Mouse (Mus musculus) urinary bladder, adult 18-20 months (tissue): Measurements from ENCODE around the gene Nkx6-2.
A peak's percentile ranks its signal among the peaks of the same experiment; 100 is the strongest.

Source experiments
- DNase-seq, 2 experiments: peaks; one replicate each; pipeline ENCODE4 v3.0.0; 2022; ENCODE audit warnings: low spot score in 2 of 2, mixed read lengths in 2 of 2

The Nkx6-2 gene

GRCm38 (mm10) chr7:139582595-139582994, at the start of gene Nkx6-2:
Gene Nkx6-2 (minus strand): TSS chr7:139582797.
- peak in 1 of 2 experiments; percentile 19 for DNase-seq

- no peak for DNase-seq
Observed at GRCm38 (mm10) chr7:139625156-139625555, 42.6 kb upstream of the Nkx6-2 start.

- DNase-seq, result no peak
Observed at GRCm38 (mm10) chr7:139622568-139622967, 40.0 kb upstream of the Nkx6-2 start.

GRCm38 (mm10) chr7:139615767-139616766, 33.5 kb upstream of the Nkx6-2 start:
- peak; percentile 16 to 40 for DNase-seq

GRCm38 (mm10) chr7:139610328-139610727, 27.7 kb upstream of the Nkx6-2 start:
- DNase-seq, result no peak

- no peak for DNase-seq
Observed at GRCm38 (mm10) chr7:139595862-139596261, 13.3 kb upstream of the Nkx6-2 start.

GRCm38 (mm10) chr7:139595311-139595710, 12.7 kb upstream of the Nkx6-2 start:
- no peak for DNase-seq

GRCm38 (mm10) chr7:139591311-139591710, 8.7 kb upstream of the Nkx6-2 start:
- no peak for DNase-seq

GRCm38 (mm10) chr7:139590302-139590701, 7.7 kb upstream of the Nkx6-2 start:
- DNase-seq, result peak in 1 of 2 experiments; percentile 5

- DNase-seq, result no peak
Observed at GRCm38 (mm10) chr7:139587919-139588318, 5.3 kb upstream of the Nkx6-2 start.

GRCm38 (mm10) chr7:139585183-139585821, 2.7 kb upstream of the Nkx6-2 start:
- peak in 1 of 2 experiments; percentile 19 for DNase-seq

GRCm38 (mm10) chr7:139584221-139585175, 1.9 kb upstream of the Nkx6-2 start:
- peak in 1 of 2 experiments; percentile 26 for DNase-seq

GRCm38 (mm10) chr7:139583094-139583737, 619 bp upstream of the Nkx6-2 start:
- DNase-seq, result no peak

GRCm38 (mm10) chr7:139581801-139582571, 611 bp downstream of the Nkx6-2 start:
- peak in 1 of 2 experiments; percentile 31 for DNase-seq

- DNase-seq, result no peak
Observed at GRCm38 (mm10) chr7:139580851-139581775, 1.5 kb downstream of the Nkx6-2 start.

- DNase-seq, result no peak
Observed at GRCm38 (mm10) chr7:139579261-139579905, 3.2 kb downstream of the Nkx6-2 start.

GRCm38 (mm10) chr7:139576064-139576686, 6.4 kb downstream of the Nkx6-2 start:
- no peak for DNase-seq

GRCm38 (mm10) chr7:139572665-139573064, 9.9 kb downstream of the Nkx6-2 start:
- DNase-seq, result no peak
